Mouse (Mus musculus): ENCODE measurements at regions not wholly inside any gene's neighbourhood (a gene's known extent, or its start where the extent isn't known, plus 50 kb on each side); places are given as distances from the start of the nearest gene placed in this dataset.

DNA sequence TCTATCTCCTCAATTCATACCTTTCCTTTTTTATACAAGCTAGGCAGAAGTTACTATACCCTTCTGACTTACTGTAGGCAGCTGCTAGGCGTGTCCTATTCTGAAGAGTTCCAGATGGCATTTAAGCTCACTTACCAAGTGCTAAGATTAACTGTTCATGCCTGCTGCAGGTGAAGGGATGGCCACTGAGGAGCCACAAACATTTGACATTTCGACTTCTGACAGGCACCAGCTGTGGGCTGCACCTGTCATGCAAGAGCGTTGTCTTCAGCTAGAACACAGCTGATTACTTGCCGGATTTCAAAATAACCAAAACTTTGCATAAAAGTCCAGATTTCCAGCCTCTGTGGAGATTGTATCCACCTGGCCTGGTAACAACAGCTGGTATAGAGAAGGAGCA, 419.7 kb downstream of the Zfp619 start:
- Histone ChIP-seq H3K27me3 (ENCODE audit: control insufficient read depth, insufficient read depth, low read length) (no peaks in the 10 kb centered on the region), H3K9ac (replicated peaks) (no peak overlapping the region), H3K36me3 (replicated peaks; ENCODE audit: control insufficient read depth, insufficient read depth, low read depth) (no peaks in the 10 kb centered on the region), H3K4me2 (ENCODE audit: low read depth) (no peak overlapping the region), H3K9me3 (ENCODE audit: control insufficient read depth, low read length) (no peaks in the 10 kb centered on the region), H3K4me1 (replicated peaks; ENCODE audit: control insufficient read depth in 2 of 2, insufficient read depth in 2 of 2, low read length in 1 of 2) (no peaks in the 10 kb centered on the region), H3K4me3 (ENCODE audit: insufficient read depth in 1 of 2, low read depth in 2 of 2, low read length in 2 of 2) (no peak overlapping the region), H3K27ac (no peak overlapping the region)
- ATAC-seq (ENCODE audit: insufficient read depth) (no peak), DNase-seq (ENCODE audit: low read depth in 3 of 3, low spot score in 3 of 3) (no peak)
- 54% methylated on average over 4 of the region's 4 CpGs for WGBS (ENCODE audit: insufficient replicate concordance)
- no peak for TF ChIP-seq EP300 (IDR thresholded peaks at IDR 0.05; ENCODE audit: low read depth)
- no peak for TF ChIP-seq CTCF (IDR thresholded peaks at IDR 0.05; ENCODE audit: low read depth)

DNA sequence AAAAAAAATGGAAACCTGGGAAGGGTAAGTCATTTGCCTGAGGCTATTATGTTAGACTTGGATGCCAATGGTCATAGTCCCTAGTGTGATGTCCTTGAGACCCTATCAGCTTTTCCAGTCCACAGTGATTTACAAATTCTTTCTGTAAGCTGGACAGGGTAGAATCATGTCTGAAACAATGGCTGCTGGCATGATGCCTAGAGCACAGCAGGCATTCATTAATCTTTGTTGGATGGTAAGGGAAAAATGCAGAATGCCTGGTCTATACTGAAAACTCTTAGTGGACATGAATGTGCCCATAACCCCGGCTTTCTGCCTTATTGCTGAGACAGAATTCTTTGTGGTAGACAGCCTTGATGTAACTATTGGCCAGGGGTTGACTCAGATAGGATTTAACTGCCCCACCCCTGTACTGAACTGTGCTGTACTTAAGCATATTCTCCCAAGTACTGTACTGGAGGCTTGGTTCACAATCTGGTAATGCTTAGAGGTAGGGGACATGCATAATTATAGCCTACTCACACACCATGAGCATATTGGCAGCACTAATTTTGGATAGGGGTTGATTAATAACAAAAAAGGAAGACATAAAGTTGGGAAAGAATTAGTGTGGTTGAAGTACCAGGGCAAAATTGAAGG, 424.8 kb downstream of the Zfp619 start:
- no peak for ATAC-seq (ENCODE audit: insufficient read depth)
- 23% methylated on average over 1 of the region's 1 CpGs for WGBS (ENCODE audit: insufficient replicate concordance)
- H3K36me3 ChIP-seq (replicated peaks; ENCODE audit: control insufficient read depth, insufficient read depth, low read depth), result no peaks in the 10 kb centered on the region

DNA sequence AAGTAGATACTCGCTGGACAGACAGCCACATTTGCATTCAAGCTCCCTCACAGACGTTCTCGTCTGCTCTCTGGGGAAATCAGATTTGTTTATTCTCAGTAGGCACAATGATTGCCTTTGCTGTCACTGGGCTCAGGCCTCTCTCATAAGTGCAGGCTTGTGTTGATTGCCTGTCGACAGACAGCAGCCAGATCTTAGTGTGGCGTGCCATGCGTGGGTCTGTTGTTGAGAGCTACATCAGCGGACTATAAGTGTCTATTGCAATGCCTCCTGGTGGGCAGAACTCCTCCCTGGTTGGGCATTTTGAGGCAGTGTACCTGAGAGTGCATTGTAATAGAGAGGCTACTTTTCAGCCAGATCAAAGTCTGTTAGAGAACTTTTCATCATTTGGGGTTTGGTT, 436.5 kb downstream of the Zfp619 start:
- Histone ChIP-seq H3K9ac (replicated peaks) (no peak overlapping the region), H3K27me3 (ENCODE audit: control insufficient read depth, insufficient read depth, low read length) (no peaks in the 10 kb centered on the region), H3K4me1 (replicated peaks; ENCODE audit: control insufficient read depth in 2 of 2, insufficient read depth in 2 of 2, low read length in 1 of 2) (no peaks in the 10 kb centered on the region), H3K9me3 (ENCODE audit: control insufficient read depth, low read length) (no peaks in the 10 kb centered on the region), H3K4me2 (ENCODE audit: low read depth) (no peak overlapping the region), H3K36me3 (replicated peaks; ENCODE audit: control insufficient read depth, insufficient read depth, low read depth) (no peaks in the 10 kb centered on the region), H3K27ac (no peak overlapping the region), H3K4me3 (ENCODE audit: insufficient read depth in 1 of 2, low read depth in 2 of 2, low read length in 2 of 2) (no peak overlapping the region)
- TF ChIP-seq CTCF (IDR thresholded peaks at IDR 0.05; ENCODE audit: low read depth) (no peak), EP300 (IDR thresholded peaks at IDR 0.05; ENCODE audit: low read depth) (no peak)
- ATAC-seq (ENCODE audit: insufficient read depth) (no peak), DNase-seq (ENCODE audit: low read depth in 3 of 3, low spot score in 3 of 3) (no peak)
- 52% methylated on average over 7 of the region's 7 CpGs for WGBS (ENCODE audit: insufficient replicate concordance)

More for the DNA sequence above, 424.8 kb downstream of the Zfp619 start:
- Histone ChIP-seq H3K9me3 (ENCODE audit: control insufficient read depth, low read length) (no peaks in the 10 kb centered on the region), H3K9ac (replicated peaks) (no peak overlapping the region), H3K4me3 (ENCODE audit: insufficient read depth in 1 of 2, low read depth in 2 of 2, low read length in 2 of 2) (no peak overlapping the region), H3K27me3 (ENCODE audit: control insufficient read depth, insufficient read depth, low read length) (no peaks in the 10 kb centered on the region), H3K4me2 (ENCODE audit: low read depth) (no peak overlapping the region), H3K27ac (no peak overlapping the region), H3K4me1 (replicated peaks; ENCODE audit: control insufficient read depth in 2 of 2, insufficient read depth in 2 of 2, low read length in 1 of 2) (no peaks in the 10 kb centered on the region)
- TF ChIP-seq CTCF (IDR thresholded peaks at IDR 0.05; ENCODE audit: low read depth) (no peak), EP300 (IDR thresholded peaks at IDR 0.05; ENCODE audit: low read depth) (no peak)
- DNase-seq (ENCODE audit: low read depth in 3 of 3, low spot score in 3 of 3), result no peak

DNA sequence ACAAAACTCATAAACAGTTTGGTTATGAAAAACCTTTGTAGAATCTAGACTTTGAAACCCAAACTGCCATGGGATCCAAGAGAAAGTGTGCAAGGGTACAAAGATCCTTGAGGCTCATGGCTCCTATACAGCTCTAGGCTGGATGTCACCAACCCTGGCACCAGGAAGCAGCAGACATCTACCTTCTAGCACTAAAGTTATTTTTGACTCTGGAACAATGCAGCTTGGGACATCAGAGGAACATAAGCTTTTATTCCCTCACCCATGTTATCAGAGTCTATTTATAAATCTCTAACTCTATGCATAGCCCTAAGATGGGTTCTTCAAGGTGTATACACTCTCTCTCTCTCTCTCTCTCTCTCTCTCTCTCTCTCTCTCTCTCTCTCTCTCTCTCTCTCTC, 437.4 kb downstream of the Zfp619 start:
- Histone ChIP-seq H3K9ac (replicated peaks) (no peak overlapping the region), H3K4me2 (ENCODE audit: low read depth) (no peak overlapping the region), H3K36me3 (replicated peaks; ENCODE audit: control insufficient read depth, insufficient read depth, low read depth) (no peaks in the 10 kb centered on the region), H3K4me1 (replicated peaks; ENCODE audit: control insufficient read depth in 2 of 2, insufficient read depth in 2 of 2, low read length in 1 of 2) (no peaks in the 10 kb centered on the region), H3K27ac (no peak overlapping the region), H3K4me3 (ENCODE audit: insufficient read depth in 1 of 2, low read depth in 2 of 2, low read length in 2 of 2) (no peak overlapping the region), H3K9me3 (ENCODE audit: control insufficient read depth, low read length) (no peaks in the 10 kb centered on the region), H3K27me3 (ENCODE audit: control insufficient read depth, insufficient read depth, low read length) (no peaks in the 10 kb centered on the region)
- ATAC-seq (ENCODE audit: insufficient read depth), result no peak
- DNase-seq (ENCODE audit: low read depth in 3 of 3, low spot score in 3 of 3), result no peak
- TF ChIP-seq EP300 (IDR thresholded peaks at IDR 0.05; ENCODE audit: low read depth) (no peak), CTCF (IDR thresholded peaks at IDR 0.05; ENCODE audit: low read depth) (no peak)

DNA sequence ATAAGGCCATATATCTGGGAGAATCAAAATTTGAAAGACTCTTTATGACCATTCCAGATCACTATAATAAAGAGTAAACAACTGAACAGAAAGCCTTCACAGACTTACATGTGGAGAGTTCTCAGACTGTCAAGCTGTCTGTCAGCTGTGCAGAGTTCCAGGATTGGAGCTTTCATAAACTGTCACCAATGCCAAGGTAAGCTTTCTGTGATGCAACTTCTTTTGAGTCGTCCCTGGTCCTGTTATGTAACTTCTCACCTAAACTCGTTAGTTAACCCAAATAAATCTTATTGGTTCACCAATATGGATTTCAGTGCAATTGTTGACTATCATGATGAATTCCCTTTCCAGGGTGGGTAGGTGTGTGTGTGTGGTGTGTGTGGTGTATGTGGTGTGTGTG, 460.6 kb downstream of the Zfp619 start:
- H3K4me3 ChIP-seq (ENCODE audit: insufficient read depth in 1 of 2, low read depth in 2 of 2, low read length in 2 of 2), result no peak overlapping the region
- DNase-seq (ENCODE audit: low read depth in 3 of 3, low spot score in 3 of 3), result peak in 1 of 3 experiments; percentile 1
- no peak overlapping the region for H3K4me2 ChIP-seq (ENCODE audit: low read depth)
- no peak for ATAC-seq (ENCODE audit: insufficient read depth)
- WGBS (ENCODE audit: insufficient replicate concordance), result 60% methylated on average over 2 of the region's 2 CpGs
- H3K27me3 ChIP-seq (ENCODE audit: control insufficient read depth, insufficient read depth, low read length), result no peaks in the 10 kb centered on the region
- H3K27ac ChIP-seq, result no peak overlapping the region
- H3K36me3 ChIP-seq (replicated peaks; ENCODE audit: control insufficient read depth, insufficient read depth, low read depth), result no peaks in the 10 kb centered on the region
- H3K9me3 ChIP-seq (ENCODE audit: control insufficient read depth, low read length), result no peaks in the 10 kb centered on the region
- TF ChIP-seq EP300 (IDR thresholded peaks at IDR 0.05; ENCODE audit: low read depth), result no peak
- TF ChIP-seq CTCF (IDR thresholded peaks at IDR 0.05; ENCODE audit: low read depth), result no peak
- no peak overlapping the region for H3K9ac ChIP-seq (replicated peaks)
- no peaks in the 10 kb centered on the region for H3K4me1 ChIP-seq (replicated peaks; ENCODE audit: control insufficient read depth in 2 of 2, insufficient read depth in 2 of 2, low read length in 1 of 2)
